Mouse (Mus musculus) hematopoietic stem cell, adult 5-6 weeks (primary cell): Measurements from ENCODE around the gene Pfn2. TPM values are rescaled to one million over a fixed set of nuclear protein-coding genes. Genes with fewer than 3 reads are reported as not detected.
"Not testable (repeated sequence)": the region's sequence is repeated elsewhere in the genome, so short reads cannot be mapped to it uniquely, and the experiment has no call there.

ENCODE experiments used
- ATAC-seq, 2 experiments: fragments of 125-278 bp in 1 of 2; replicated peaks in 1 of 2; 2 replicates each; pipeline ENCODE4 v1.8.0; 2016 to 2017; ENCODE audit warnings: inconsistent platforms in 2 of 2, mild to moderate bottlenecking in 2 of 2, moderate number of reproducible peaks in 2 of 2, low read depth in 1 of 2, moderate TSS enrichment in 1 of 2; ENCODE audit not compliant: low FRiP score in 2 of 2, poor library complexity in 2 of 2, severe bottlenecking in 2 of 2, insufficient read depth in 1 of 2, low TSS enrichment in 1 of 2
- total RNA-seq: library from RNA; stranded (forward); fragments of 172-1452, 232-1000 nt; gene quantifications from 2 replicates; pipeline ENCODE4 v1.2.3, GENCODE M21; 2017

The Pfn2 gene
- 0.30 TPM in 1 of 2 replicates, not detected in the other for total RNA-seq

DNA sequence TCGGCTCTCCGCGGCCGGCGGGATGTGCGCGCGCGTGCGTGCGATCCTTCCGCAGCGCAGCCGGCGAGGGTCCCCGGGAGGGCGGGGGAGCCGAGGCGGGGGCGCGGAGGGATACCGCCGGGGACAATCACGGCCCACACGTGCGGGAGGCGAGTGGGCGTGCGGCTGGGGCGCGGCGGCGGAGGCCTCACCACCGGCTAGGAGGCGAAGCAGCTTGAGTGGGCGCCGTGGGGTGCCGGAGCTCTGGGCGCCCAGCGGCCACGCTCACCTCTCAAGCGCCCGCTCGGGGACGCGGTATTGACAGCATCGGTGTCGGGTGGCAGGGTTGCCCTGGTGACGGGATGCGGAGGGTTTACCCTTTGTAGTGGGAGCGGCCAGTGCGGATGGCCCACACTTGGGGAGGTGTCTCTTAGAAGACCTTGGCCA is at the start of gene Pfn2:
Gene Pfn2, minus strand, starts transcription at position 320 of the 426 bp plus-strand sequence.
- ATAC-seq = peak; percentile 37 to 44

DNA sequence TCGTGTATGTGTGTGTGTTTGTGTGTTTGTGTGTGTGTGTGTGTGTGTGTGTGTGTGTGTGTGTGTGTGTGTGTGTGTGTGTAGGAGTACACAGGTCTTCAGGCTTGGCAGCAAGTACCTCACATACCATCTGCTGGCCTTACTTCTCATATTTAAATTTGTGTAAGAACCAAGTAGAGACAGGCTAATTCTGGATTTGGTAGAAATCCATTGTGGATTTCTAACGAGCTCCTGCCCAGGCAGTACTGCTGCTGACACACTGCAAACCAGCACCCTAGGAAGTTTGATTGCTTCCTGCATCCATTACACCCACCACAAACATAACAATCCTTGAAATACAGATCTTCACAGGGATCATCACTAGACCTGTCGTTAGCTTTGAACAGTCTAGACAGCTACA is 35.1 kb upstream of the Pfn2 start:
- no peak for ATAC-seq

DNA sequence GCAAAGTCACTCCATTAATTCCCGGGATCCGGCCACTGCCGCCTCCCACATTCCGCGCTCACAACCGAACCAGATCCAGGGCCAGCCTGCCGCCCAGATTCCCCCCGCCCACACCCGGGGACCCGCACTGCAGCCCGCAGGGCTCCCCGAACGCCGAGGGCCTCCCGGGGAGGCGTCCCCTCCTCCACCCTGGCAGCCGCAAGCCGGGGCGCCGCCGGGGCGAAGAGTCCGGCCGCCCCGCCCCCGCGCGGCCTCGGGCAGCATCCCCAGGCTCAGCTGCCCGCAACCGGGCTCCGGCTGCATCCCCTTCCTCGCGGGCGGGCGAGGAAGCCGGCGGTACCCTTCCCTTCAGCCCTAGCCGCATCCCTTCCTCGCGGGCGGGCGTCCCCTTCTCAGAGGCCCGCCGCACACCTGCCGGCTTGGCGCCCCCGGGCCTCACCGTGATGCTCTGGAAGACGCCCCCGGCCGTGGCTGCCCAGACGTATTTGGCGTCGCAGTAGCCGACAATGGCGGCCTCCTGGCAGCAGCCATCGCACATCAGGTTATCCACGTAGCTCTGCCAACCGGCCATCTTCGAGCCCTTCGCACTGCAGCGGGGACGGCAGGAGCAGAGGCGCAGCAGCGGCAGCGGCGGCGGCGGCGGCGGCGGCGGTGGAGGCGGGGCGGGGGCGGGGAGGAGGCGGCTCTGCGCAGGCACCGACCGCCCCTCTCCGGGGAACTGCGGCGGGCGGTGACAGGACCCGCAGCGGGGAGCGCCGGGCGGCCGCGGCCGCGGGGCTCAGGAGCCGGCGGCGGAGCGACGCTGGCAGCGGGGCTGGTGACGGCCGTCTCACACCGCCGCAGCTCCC is 743 bp downstream of the Pfn2 start:
- peak; percentile 38 for ATAC-seq

DNA sequence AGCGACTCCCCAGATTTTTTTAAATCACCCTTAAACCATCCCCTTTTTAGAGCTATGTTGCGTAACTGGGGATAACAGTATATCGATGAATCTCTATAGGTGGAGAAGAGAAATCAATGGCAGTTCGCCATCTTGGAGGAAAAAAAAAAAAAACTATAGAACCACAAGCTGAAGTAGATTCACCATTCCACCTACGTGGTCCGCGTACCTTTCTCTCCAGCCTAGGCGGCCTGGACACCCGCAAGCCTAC is 1.3 kb downstream of the Pfn2 start:
- ATAC-seq = no peak

DNA sequence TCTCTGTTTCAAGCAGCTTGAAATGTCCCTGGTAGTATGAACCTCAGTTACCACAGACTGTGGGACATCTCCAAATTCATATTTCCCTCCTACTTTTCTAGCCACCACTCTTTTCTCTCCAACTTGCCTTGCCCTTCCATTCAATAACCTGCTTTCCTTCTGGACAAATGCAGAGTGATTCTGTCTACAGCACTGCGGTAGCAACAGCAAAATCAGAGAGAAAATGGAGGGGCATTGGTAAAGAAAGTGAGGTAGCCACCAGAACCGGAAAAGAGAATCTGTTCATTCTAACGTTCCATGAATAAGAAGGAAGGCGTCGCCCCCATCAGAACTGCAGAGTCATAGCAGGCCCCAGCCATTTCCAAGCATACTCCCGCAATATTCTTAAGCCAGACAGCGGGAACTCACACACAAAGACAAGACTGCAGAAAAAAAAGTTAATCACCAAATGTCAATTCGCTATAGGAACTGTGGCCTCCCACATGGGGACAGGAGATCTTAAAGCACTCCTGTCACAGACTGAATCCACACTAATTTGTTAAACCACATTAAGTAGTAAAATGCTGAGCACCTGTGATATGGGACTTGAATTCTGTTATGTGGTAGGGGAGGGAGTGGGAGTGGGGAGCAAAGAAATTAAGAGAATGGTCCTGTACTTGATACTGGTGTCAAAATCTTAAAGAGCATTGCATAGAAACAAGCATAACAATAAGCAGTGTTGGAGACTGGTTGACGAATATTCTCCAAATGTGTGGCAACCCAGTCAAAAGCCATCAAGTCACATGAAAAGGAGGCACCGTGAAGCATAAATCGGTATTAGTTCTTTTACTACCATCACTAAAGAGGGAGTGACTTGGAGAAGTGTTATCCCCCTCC is 1.9 kb downstream of the Pfn2 start:
- ATAC-seq = no peak

DNA sequence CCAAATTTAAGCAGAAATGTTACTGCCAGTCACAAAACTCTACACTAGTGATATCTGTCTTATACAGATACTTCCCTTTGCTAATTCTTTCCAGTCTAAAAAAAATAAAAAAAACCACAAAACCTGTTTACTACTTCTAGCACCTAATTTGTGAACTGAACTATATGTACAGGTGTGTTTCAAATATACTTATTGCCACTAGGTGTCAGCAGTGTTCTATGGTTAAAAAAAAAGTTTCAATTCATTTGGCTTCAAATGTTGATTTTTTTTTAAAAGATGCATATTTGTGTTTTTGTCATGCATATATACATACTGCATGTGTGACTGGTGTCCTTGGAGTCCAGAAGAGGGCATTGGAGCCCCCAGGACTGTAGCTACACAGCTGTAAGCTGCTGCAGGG is 4.1 kb downstream of the Pfn2 start:
- ATAC-seq = no peak

DNA sequence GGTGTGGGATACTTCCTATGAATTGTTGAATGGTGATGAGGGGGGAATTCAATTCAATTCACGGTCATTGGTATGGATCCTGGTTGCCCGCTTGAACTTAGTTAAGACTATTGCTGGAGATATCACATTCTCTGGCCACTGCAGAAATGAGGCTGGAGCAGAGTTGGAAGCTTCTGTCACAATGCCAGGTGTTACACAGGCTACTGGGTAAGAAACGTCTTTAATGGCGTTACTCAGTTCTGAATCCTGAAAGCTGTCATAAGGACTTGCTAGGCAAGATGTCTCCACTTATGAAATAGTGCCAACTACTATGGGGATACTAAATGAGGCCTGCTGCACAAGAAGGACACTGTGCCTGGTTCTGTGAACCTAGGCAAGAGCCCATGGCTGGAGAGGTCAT is 11.0 kb downstream of the Pfn2 start:
- no peak for ATAC-seq

DNA sequence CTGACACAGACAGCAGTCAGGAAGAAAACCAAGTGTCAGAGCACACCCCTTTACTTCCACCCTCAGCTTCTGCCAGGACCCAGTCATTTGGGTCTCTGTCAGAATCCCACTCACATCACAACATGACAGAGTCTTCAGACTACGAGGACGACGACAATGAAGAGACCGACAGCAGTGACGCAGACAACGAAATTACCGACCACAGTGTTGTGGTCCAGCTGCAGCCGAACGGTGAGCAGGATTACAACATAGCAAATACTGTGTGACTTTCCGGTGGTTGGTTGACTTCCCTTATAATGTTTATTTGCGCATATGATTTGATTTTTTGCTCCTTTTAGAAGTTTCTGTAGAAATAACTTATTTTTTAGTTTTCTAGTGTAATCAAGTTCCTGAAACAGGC is 14.3 kb downstream of the Pfn2 start:
- ATAC-seq = no peak

DNA sequence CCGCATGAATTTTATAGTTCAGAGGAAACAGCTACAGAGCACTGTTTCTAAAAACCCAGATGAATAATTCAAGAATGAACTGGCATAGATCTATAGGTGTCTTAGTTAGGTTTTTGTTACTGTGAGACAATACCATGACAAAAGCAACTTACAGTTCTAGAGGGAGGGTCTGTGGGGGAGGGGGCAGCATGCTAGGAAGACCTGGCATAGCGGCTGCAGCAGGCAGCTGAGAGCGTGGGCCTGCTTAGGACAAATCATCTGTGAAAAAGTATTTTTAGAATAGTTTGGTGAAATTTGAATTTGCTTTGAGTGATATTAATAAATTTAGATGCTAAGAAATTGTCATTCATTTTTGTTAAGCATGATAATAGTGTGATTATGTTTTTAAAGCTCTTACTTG is 22.0 kb downstream of the Pfn2 start:
- ATAC-seq = no peak

DNA sequence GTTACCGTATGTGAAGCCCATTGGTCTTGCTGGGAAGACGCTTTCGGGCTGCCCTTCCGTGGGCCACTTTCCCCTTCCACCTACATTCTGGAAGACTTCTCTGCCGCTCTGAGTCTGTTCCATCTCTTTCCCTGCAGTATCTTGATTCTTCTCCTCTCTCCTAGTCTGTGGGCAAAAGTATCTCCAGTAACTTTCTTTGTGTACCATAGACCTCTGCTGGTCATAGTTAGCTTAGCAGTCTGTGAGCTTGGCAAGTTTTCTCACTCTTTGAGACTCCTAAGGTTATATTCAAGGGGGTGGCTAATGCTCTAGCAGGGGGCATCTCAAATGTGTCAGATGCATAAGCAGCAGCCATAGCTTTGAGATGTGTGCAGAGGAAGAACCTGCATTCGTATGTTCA is 32.4 kb downstream of the Pfn2 start:
- ATAC-seq = peak in 1 of 2 experiments; percentile 49; a peak in 1 of 4 replicates

DNA sequence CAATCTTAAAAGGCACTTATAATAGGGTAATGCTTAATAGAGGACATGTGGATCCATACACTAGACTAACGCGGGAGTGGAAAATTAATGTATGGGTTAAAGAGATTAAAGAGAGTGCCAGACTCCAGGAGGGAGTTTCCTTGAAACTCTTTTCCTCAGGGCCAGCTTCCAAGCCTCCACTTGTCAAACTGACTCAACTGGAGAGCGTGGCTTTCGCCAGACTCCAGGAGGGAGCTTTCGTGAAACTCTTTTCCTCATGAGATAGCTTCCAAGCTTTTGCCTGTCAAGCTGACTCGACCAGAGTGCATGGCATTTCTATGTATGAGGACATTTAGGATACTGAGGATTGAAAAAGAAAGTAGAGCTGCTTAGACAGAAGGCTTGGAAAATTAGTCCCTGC is 52.8 kb downstream of the Pfn2 start:
- not testable (repeated sequence) for ATAC-seq

Other genes starting within 250 kb of the Pfn2 start
- 11.7 and 22.3 TPM in 2 replicates for gene Commd2, start 196.4 kb downstream of the Pfn2 start, total RNA-seq
- gene Ankub1, start 155.3 kb downstream of the Pfn2 start, total RNA-seq = not detected in 2 replicates
- gene Rnf13, start 112.0 kb downstream of the Pfn2 start, total RNA-seq = 75.7 and 96.2 TPM in 2 replicates